Mouse (Mus musculus): ENCODE data around the gene Wdr20rt. TPM values are rescaled to one million over a fixed set of nuclear protein-coding genes. Genes with fewer than 3 reads are reported as not detected.
"Not testable (repeated sequence)": the region's sequence is repeated elsewhere in the genome, so short reads cannot be mapped to it uniquely, and the experiment has no call there.

The Wdr20rt gene
- total RNA-seq (2021) (not detected), polyA plus RNA-seq (2012; rRNA removed) (not detected in 2 replicates)
- long read RNA-seq, result 0 reads

DNA sequence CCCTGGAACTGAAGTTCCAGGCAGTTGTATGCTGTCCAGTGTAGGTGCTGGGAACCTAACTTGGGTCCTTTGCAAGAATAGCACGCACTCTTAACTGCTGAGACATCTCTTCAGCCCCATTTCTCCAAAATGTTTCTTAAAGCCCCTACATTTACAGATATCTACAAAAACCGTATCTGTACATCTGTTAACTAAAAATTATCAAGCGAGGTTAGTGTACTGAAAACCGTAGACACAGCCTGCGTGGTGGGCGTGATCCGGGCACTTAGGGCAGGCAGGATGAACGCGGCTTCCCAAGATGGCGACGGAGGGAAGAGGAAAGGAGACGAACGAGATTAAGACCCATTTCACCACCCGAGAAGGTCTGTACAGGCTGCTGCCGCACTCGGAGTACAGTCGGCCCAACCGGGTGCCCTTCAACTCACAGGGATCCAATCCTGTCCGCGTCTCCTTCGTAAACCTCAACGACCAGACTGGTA lies at the start of gene Wdr20rt:
TSS of gene Wdr20rt (plus strand) at position 51 of the 479 bp plus-strand sequence.
- no peak for DNase-seq

DNA sequence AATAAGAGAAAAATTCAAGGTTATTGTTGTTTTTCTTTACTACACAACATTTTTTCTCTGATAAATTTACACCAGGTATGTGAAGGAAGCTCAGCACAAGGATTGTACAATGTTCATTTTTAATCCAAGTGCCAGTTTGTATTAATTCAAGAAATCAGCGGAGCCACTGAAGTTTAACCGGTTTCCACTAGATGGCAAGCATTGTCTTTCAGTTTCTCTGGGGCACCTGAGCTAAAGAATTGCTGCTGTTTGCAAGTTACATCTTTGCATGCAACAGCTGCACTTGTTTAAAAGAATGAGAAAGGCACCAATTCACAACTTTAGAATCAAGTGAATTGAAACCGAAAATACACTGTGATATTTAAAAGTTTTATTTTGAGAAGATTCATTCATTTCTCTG lies 38.0 kb upstream of the Wdr20rt start:
- DNase-seq, result no peak

- DNase-seq, result no peak
Measured at GRCm38 (mm10) chr12:65189213-65189612, 36.1 kb upstream of the Wdr20rt start.

GRCm38 (mm10) chr12:65194003-65194530 lies 31.2 kb upstream of the Wdr20rt start:
- DNase-seq, result peak; percentile 27

DNA sequence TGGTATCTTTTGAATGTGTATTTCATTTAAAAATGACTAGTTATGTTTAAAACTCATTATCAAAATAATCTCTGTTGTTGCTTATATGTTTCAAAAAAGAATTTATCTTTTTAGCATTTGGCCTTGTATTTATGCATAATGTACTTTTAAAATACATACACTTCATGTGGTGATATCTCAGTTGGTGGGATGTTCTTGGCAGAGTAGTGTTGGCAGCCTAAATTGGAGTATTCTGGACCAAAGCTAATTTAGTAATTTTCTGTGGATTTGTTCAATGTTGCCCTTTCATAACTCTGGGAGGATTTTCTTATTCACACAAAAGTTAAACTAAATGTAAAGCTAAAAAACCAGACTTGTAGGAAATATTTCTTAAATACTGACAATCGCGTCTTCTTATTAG lies 23.5 kb upstream of the Wdr20rt start:
- DNase-seq, result no peak

GRCm38 (mm10) chr12:65206431-65206830 lies 18.9 kb upstream of the Wdr20rt start:
- DNase-seq, result no peak

- no peak for DNase-seq
Measured at GRCm38 (mm10) chr12:65216404-65216840, 8.9 kb upstream of the Wdr20rt start.

GRCm38 (mm10) chr12:65228628-65229027 lies 3.3 kb downstream of the Wdr20rt start:
- no peak for DNase-seq

GRCm38 (mm10) chr12:65229041-65229440 lies 3.7 kb downstream of the Wdr20rt start:
- DNase-seq, result no peak

DNA sequence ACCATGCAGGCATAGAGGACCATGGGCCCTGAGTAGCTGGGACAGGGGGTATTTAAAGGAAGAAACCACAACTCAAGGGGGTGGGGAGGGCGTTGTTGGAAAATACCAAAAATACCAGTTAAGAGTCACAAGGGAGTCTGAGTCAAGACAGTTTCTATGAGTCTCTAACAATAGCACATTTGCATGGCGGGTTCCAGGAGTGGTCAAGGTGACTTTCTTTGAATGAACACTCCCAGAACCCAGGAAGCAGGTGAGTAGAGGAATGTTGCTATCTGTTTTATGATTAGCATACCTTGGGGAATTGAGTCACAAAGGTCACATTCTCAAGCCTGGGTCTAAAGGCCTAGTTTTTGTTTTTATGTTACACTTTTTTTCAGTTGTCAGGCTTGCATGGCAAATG lies 7.5 kb downstream of the Wdr20rt start:
- not testable (repeated sequence) for DNase-seq

DNA sequence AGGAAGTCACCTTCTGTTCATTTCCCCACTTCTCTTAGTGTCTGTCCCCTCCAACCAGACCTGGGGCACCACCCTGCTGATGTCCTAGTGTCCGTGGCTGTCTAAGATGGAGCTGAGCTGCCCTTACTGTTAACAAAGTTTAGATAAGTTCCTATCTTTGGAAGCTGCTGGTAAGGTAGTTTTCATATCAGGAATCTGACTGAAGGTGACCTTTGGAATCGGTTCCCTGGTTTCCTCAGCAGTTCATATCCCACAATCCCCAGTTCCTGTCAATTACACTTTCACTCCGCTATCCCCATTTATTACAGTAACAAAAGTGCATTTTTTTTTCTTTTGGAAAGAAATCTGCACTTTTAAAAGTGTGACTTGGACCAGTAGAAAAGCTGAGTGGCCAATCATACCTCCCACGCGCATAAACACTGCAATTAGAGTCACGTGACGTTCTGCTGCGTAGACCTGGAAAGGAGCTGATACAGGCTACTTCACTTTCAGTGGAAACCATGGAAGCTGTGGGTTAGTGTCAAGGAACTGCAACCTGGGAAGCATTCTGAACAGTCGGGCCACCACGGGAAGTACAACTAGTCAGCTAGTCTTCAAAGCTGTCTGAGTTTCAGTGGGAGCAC lies 24.9 kb downstream of the Wdr20rt start:
- DNase-seq, result no peak

DNA sequence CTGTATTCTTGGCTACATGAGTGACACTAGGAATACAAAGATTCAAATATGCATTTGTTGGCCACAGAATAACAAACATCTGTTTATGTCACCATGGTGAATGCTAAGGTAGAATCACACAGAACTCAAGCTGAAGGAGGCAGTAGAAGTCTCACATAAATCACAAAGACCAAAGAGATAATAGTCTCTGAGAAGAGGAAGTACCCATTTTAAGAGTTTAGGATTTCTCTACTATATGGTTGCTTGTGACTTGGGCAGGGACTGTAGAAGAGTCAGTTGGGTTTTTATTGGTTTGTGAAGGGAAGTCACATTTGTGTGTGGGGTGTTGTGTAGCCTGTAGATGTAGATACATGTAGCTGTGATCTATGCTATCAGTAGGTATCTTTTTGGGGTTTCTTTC lies 31.6 kb downstream of the Wdr20rt start:
- no peak for DNase-seq

- DNase-seq, result peak; percentile 11
Measured at GRCm38 (mm10) chr12:65258212-65259138, 33.2 kb downstream of the Wdr20rt start.

GRCm38 (mm10) chr12:65259139-65260111 lies 34.1 kb downstream of the Wdr20rt start:
- DNase-seq, result no peak

DNA sequence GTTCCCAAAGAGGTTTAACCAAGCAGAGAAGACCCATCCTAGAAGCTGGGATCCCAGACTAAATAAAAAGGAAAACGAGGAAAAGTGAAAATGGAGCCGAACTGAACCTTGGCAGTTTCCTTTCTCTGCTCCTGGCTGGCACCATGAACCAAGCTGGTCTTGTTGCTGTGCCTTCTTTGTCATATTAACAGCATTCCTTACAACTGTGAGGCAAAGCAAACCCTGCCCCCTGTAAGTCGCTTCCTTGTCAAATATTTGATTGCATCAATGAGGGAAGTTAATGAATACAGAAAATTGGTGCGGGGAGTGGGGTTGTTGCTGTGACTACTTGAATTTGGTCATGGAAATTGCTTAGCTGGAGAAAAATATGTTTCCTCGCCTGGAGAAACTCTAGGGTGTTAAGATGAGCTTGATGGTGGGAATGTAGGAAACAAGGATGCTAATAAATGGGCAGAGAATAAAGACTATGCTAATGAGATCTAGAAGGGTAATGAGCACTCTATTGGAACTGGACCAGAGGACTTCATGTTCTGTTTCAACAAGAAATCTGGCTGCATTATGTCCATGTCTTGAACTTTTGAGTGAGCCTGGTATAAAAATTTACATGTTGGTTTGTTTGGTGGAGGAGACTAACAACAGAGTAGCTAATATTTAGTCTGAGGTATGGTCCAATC lies 43.1 kb downstream of the Wdr20rt start:
- no peak for DNase-seq

DNA sequence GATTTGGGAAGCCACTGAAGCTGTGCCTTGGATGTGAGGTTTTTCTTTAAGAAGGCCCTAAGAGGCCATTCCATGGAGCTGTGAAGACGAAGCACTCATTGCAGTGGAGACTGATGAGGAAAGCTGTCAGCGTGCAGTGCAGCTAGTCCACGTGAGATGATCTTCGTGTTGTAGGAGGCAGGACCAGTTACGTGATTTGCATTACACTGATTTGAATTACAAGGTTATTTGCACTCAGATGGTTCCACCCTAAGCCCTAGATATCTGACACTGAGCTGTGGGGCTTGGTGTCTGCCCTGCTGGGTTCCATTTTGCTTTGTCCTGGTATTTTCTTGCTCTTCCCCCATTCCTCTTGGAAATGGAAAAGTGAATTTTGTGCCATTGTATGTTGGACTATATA lies 44.1 kb downstream of the Wdr20rt start:
- no peak for DNase-seq

DNA sequence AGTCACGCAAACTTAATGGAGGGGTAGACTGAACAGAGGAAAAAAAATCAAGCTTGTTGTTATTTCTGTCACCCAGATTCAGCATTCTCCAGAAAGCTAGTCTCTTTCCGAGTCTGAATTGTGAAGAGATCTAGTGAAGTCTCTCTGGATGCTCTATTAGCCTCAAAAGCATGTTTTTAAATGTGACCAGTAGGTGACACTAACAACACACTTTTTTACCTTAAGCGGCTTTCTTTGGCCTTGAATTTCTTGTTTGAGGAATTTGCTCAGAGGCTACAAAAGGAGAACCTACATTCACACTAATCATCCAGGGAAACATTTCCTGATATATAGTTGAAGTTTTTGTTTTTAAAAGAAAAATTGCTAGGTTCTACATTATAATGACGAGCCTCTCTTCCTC lies 48.5 kb downstream of the Wdr20rt start:
- no peak for DNase-seq
